ENCODE assay signal across 14 mouse cellular contexts in genomic region chr2:151602106-151602505, GRCm38 (mm10). TPM values are rescaled to one million over a fixed set of nuclear protein-coding genes. Genes with fewer than 3 reads are reported as not detected.
A peak's percentile ranks its signal among the peaks of the same experiment; 100 is the strongest.
DNase-seq lines count a peak whose midpoint lies in the region; ATAC-seq lines count a peak whose summit lies in the region.
"Had no signal": no experiment of that assay in that cellular context is flagged by ENCODE, and none has a peak within 500 bp of the region (broad histone marks: within the 10 kb centered on the region; RNA-seq: fewer than 3 reads in every experiment).

No protein-coding gene starts in this region.

- ATAC-seq in hindbrain, embryonic 15.5 days (ENCODE audit: low FRiP score, low read depth) = no peak
- ATAC-seq in hindbrain, embryonic 14.5 days (ENCODE audit: low FRiP score) = no peak
- no peak for ATAC-seq in lung, embryonic 15.5 days (ENCODE audit: borderline replicate concordance, extremely low read depth, low FRiP score, low TSS enrichment)
- ATAC-seq: forebrain, embryonic 14.5 days had no signal

- DNase-seq in hindbrain, embryonic 14.5 days (ENCODE audit: low spot score) = no peak
- no peak for DNase-seq in lung, postnatal 25 days (ENCODE audit: low spot score)
- DNase-seq in brain, adult 2 months (ENCODE audit: low read depth, low spot score) = peak; percentile 59
- DNase-seq in embryonic facial prominence, embryonic 10.5 days (ENCODE audit: low spot score) = no peak
- DNase-seq in frontal cortex, postnatal 10 days (ENCODE audit: low spot score in 2 of 2) = no peak
- DNase-seq: adrenal gland, postnatal 36 days; cerebellum, postnatal 10 days; layer of hippocampus, postnatal 36 days; liver, embryonic 13.5 days; thymus, postnatal 36 days had no signal

- H3K9ac ChIP-seq in hindbrain, embryonic 15.5 days = no peak overlapping the region
- no peak overlapping the region for H3K9ac ChIP-seq in hindbrain, embryonic 14.5 days
- no peak overlapping the region for H3K9ac ChIP-seq in lung, embryonic 15.5 days
- H3K9ac ChIP-seq: liver, embryonic 13.5 days; neural tube, embryonic 15.5 days had no signal

- WGBS in hindbrain, embryonic 15.5 days = 55% methylated on average over 4 of the region's 4 CpGs
- 61% methylated on average over 4 of the region's 4 CpGs for WGBS in hindbrain, embryonic 14.5 days
- WGBS in lung, embryonic 15.5 days = 45% methylated on average over 4 of the region's 4 CpGs
- 88% methylated on average over 4 of the region's 4 CpGs for WGBS in embryonic facial prominence, embryonic 10.5 days

- H3K4me3 ChIP-seq in hindbrain, embryonic 15.5 days = no peak overlapping the region
- H3K4me3 ChIP-seq in hindbrain, embryonic 14.5 days (replicated peaks; ENCODE audit: low read length) = no peak overlapping the region
- H3K4me3 ChIP-seq in lung, embryonic 15.5 days = no peak overlapping the region
- no peak overlapping the region for H3K4me3 ChIP-seq in embryonic facial prominence, embryonic 10.5 days
- H3K4me3 ChIP-seq: liver, embryonic 13.5 days; neural tube, embryonic 15.5 days had no signal

- 0 out of 2 replicates have a peak overlapping the region, but pooled peaks have one; percentile 14 for H3K27ac ChIP-seq in hindbrain, embryonic 15.5 days (replicated peaks)
- no peak overlapping the region; the same call in 1 of the 2 replicates for H3K27ac ChIP-seq in hindbrain, embryonic 14.5 days
- H3K27ac ChIP-seq in lung, embryonic 15.5 days = peak overlapping the region; percentile 75; the same call in 1 of the 2 replicates
- H3K27ac ChIP-seq in embryonic facial prominence, embryonic 10.5 days (replicated peaks) = 0 out of 2 replicates have a peak overlapping the region, but pooled peaks have one; percentile 6
- H3K27ac ChIP-seq: liver, embryonic 13.5 days had no signal

- H3K4me1 ChIP-seq in hindbrain, embryonic 15.5 days (replicated peaks) = peaks cover 47% of the 10 kb centered on the region
- H3K4me1 ChIP-seq in hindbrain, embryonic 14.5 days (replicated peaks; ENCODE audit: control insufficient read depth, insufficient read depth, low read length) = peaks cover 35% of the 10 kb centered on the region
- H3K4me1 ChIP-seq in lung, embryonic 15.5 days = peaks cover 20% of the 10 kb centered on the region
- H3K4me1 ChIP-seq in embryonic facial prominence, embryonic 10.5 days = peaks cover 50% of the 10 kb centered on the region
- H3K4me1 ChIP-seq: liver, embryonic 13.5 days had no signal

- H3K27me3 ChIP-seq in hindbrain, embryonic 15.5 days = no peaks in the 10 kb centered on the region
- no peaks in the 10 kb centered on the region for H3K27me3 ChIP-seq in hindbrain, embryonic 14.5 days (ENCODE audit: control insufficient read depth, insufficient read depth, low read length)
- no peaks in the 10 kb centered on the region for H3K27me3 ChIP-seq in lung, embryonic 15.5 days
- peaks cover 2% of the 10 kb centered on the region; the same call in 1 of the 2 replicates for H3K27me3 ChIP-seq in embryonic facial prominence, embryonic 10.5 days (replicated peaks; ENCODE audit: low read depth, poor library complexity, severe bottlenecking)
- H3K27me3 ChIP-seq: neural tube, embryonic 15.5 days had no signal

- no peaks in the 10 kb centered on the region for H3K9me3 ChIP-seq in hindbrain, embryonic 15.5 days
- H3K9me3 ChIP-seq in hindbrain, embryonic 14.5 days (ENCODE audit: control insufficient read depth, low read length) = no peaks in the 10 kb centered on the region
- no peaks in the 10 kb centered on the region for H3K9me3 ChIP-seq in lung, embryonic 15.5 days
- H3K9me3 ChIP-seq in embryonic facial prominence, embryonic 10.5 days = no peaks in the 10 kb centered on the region
- H3K9me3 ChIP-seq: liver, embryonic 13.5 days; neural tube, embryonic 15.5 days had no signal

- no peaks in the 10 kb centered on the region; the same call in 1 of the 2 replicates for H3K36me3 ChIP-seq in hindbrain, embryonic 15.5 days
- H3K36me3 ChIP-seq in hindbrain, embryonic 14.5 days (replicated peaks; ENCODE audit: control insufficient read depth, insufficient read depth) = peaks cover 11% of the 10 kb centered on the region
- H3K36me3 ChIP-seq in lung, embryonic 15.5 days = no peaks in the 10 kb centered on the region
- no peaks in the 10 kb centered on the region for H3K36me3 ChIP-seq in embryonic facial prominence, embryonic 10.5 days (replicated peaks)
- H3K36me3 ChIP-seq: liver, embryonic 13.5 days had no signal

- no peak overlapping the region for H3K4me2 ChIP-seq in hindbrain, embryonic 15.5 days
- no peak overlapping the region for H3K4me2 ChIP-seq in hindbrain, embryonic 14.5 days (replicated peaks)
- no peak overlapping the region for H3K4me2 ChIP-seq in lung, embryonic 15.5 days
- H3K4me2 ChIP-seq: liver, embryonic 13.5 days; neural tube, embryonic 15.5 days had no signal

RNA-seq across cellular contexts. Expression of gene Sdcbp2, which starts 29.7 kb away (rescaled TPM):
- polyA plus RNA-seq in hindbrain, embryonic 15.5 days (2015; fragmentation: Nextera tagmentation; extraction: Ambion mirVana) = 0.71 and 0.73 TPM in 2 replicates
- polyA plus RNA-seq in hindbrain, embryonic 14.5 days (2014; fragmentation: Nextera tagmentation; extraction: Ambion mirVana) = 0.55 and 0.83 TPM in 2 replicates
- 0.70 and 1.1 TPM in 2 replicates for polyA plus RNA-seq in lung, embryonic 15.5 days (2015; fragmentation: Nextera tagmentation; extraction: Ambion mirVana)
- 0.55 and 0.76 TPM in 2 replicates for polyA plus RNA-seq in embryonic facial prominence, embryonic 10.5 days (2016; fragmentation: Nextera tagmentation; extraction: Ambion mirVana)

RNA-seq across cellular contexts. Expression of gene Snph, which starts 30.3 kb away (rescaled TPM):
- 24.1 and 27.7 TPM in 2 replicates for polyA plus RNA-seq in hindbrain, embryonic 15.5 days (2015; fragmentation: Nextera tagmentation; extraction: Ambion mirVana)
- 24.6 and 25.4 TPM in 2 replicates for polyA plus RNA-seq in hindbrain, embryonic 14.5 days (2014; fragmentation: Nextera tagmentation; extraction: Ambion mirVana)
- polyA plus RNA-seq in lung, embryonic 15.5 days (2015; fragmentation: Nextera tagmentation; extraction: Ambion mirVana) = 0.60 and 0.64 TPM in 2 replicates
- polyA plus RNA-seq in embryonic facial prominence, embryonic 10.5 days (2016; fragmentation: Nextera tagmentation; extraction: Ambion mirVana) = 0.54 and 1.00 TPM in 2 replicates
- polyA plus RNA-seq: liver, embryonic 13.5 days had no signal

RNA-seq across cellular contexts. Expression of gene Fkbp1a, which starts 59.8 kb away (rescaled TPM):
- 622 and 646 TPM in 2 replicates for polyA plus RNA-seq in hindbrain, embryonic 15.5 days (2015; fragmentation: Nextera tagmentation; extraction: Ambion mirVana)
- 643 and 689 TPM in 2 replicates for polyA plus RNA-seq in hindbrain, embryonic 14.5 days (2014; fragmentation: Nextera tagmentation; extraction: Ambion mirVana)
- 776 and 781 TPM in 2 replicates for polyA plus RNA-seq in lung, embryonic 15.5 days (2015; fragmentation: Nextera tagmentation; extraction: Ambion mirVana)
- polyA plus RNA-seq in embryonic facial prominence, embryonic 10.5 days (2016; fragmentation: Nextera tagmentation; extraction: Ambion mirVana) = 585 and 615 TPM in 2 replicates

Comparison
In these comparisons a context has a peak if more than half of its experiments do, and no peak if none do; other contexts are left out.
1. RNA of gene Snph, which starts 30.3 kb away (polyA plus RNA-seq): 24.1 to 27.7 TPM in hindbrain, embryonic 15.5 days and 24.6 to 25.4 TPM in hindbrain, embryonic 14.5 days; 0.54 to 1.00 TPM in embryonic facial prominence, embryonic 10.5 days and 0.60 to 0.64 TPM in lung, embryonic 15.5 days; every median in the first group is over 10 times any median in the second.